Mouse (Mus musculus): ENCODE results near the gene Lrguk. TPM values are rescaled to one million over a fixed set of nuclear protein-coding genes. Genes with fewer than 3 reads are reported as not detected.

The Lrguk gene
- total RNA-seq, 4 experiments from 2014 or later, result 2.4 to 3.3 (median 2.8) TPM

- DNase-seq (ENCODE audit: low spot score in 2 of 2), result no peak
These were observed 116.8 kb downstream of the Lrguk start for GRCm38 (mm10) chr6:34146042-34146441.

DNA sequence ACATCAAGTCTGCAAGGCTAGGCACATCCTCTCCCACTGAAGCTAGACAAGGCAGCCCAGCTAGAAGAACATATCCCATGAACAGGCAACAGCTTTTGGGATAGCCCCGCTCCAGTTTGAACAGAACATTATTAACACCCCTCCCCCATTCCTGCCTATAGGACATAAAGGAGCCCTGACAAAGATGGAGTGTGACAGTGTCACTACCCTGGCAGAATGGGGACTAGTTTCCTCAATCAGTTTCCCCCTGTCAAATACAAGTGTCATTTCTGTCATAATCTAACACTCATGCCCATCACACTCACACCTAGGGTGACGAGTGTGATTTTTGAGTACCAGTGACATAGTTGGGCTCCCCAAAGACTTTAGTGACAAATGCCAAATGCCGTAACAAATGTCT is 118.8 kb downstream of the Lrguk start:
- DNase-seq (ENCODE audit: low spot score in 2 of 2), result no peak

- no peak for DNase-seq (ENCODE audit: low spot score in 2 of 2)
These were observed 119.4 kb downstream of the Lrguk start for GRCm38 (mm10) chr6:34148639-34149038.

- DNase-seq (ENCODE audit: low spot score in 2 of 2), result no peak
These were observed 119.8 kb downstream of the Lrguk start for GRCm38 (mm10) chr6:34149066-34149465.

DNA sequence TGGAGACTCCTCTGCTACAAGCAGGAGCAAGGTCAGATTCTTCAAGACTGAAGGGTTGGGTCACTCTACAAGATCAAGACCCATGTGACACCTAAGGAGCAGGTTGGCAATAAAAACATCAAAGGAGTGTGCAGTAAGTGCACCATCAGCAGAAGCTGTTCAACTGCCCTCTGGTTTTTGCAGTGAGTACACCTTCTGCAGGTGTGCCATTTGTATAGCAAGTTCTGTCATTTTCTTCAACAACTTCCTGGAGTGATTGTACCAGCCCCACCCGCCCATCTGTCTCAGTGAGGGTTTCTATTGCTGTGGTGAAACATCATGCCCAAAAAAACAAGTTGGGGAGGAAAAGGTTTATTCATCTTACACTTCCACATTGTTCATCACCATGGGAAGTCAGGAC is 120.6 kb downstream of the Lrguk start:
- no peak for DNase-seq (ENCODE audit: low spot score in 2 of 2)

DNA sequence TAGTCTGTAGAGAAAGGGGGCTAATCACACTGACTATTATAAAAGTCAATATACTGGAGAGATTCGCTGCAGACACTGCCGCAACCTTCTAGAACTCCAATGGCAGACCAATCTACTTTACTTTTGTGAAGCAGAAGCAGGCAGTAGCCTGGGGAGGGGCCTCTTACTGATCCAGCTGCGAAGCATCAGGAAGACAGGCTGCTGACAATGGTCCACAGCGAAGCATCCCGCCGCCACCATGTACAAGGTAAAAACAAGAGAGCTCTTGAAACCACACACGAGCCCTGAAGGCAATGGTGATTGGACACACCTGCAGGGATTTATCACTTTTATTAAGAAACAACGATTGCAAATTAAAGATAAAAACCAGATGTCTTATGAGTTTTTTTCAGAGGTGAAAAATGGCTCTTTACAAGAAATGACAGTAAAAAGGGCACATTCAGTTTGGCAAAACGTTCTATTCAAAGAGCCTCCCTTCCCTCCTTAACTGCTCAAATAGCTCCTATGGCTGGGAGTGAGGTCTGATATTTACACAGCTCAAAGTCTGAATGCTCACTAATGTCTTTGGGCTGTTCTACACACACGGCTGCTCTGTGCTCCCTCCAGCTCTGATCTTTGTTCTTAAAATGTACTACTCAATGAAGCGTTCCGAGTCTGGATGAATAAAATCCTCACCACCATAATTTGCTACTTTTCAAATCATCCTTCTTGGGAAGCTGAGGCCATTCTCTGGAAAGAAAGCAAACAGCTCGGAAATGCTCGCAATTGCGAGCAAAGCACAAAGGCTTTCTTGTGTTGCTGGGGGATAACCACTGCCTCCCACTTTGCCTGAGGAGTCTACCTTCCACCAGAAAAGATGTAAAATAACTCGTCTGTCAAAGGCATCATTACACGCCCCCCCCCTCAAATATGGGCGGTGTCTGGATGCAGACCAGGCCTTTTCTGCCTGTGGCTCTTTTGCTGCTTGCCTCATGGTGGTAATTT is 124.1 kb downstream of the Lrguk start:
- no peak for DNase-seq (ENCODE audit: low spot score in 2 of 2)

GRCm38 (mm10) chr6:34154202-34154601 is 125.0 kb downstream of the Lrguk start:
- peak in 1 of 2 experiments; percentile 67 for DNase-seq (ENCODE audit: low spot score in 2 of 2)

DNA sequence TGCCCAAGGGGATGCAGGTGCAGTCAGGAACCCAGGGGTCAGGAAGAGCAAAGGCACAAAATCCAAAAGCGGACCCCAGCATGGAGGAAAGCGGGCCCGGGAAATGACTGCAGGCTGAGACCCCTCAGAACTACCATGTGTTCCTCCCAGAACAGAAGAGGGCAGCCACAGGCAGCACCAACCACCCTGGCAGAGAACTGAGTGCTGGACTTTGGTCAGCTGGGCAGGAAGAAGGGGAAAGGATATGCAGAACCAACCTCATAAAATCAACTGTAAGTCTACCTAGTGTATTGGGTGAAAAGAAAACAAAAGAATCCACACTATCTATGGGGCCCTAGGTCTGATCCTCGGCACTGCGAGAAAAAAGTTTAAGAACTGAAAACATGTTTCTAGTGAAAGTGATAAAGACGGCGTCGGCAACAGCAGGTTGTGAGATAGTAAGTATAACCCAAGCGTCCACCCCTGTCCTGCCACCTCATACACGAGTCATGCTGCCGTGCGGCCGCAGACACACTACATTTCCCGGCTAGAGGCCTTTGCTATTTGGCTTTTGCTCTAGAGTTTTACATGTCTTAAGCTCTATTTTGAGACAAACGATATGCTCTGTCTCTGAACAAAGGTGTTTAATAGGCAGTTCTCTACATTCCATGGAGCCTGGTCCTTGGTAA is 126.0 kb downstream of the Lrguk start:
- no peak for DNase-seq (ENCODE audit: low spot score in 2 of 2)

GRCm38 (mm10) chr6:34156057-34156456 is 126.8 kb downstream of the Lrguk start:
- no peak for DNase-seq (ENCODE audit: low spot score in 2 of 2)

- no peak for DNase-seq (ENCODE audit: low spot score in 2 of 2)
These were observed 127.8 kb downstream of the Lrguk start for GRCm38 (mm10) chr6:34156841-34157748.

DNA sequence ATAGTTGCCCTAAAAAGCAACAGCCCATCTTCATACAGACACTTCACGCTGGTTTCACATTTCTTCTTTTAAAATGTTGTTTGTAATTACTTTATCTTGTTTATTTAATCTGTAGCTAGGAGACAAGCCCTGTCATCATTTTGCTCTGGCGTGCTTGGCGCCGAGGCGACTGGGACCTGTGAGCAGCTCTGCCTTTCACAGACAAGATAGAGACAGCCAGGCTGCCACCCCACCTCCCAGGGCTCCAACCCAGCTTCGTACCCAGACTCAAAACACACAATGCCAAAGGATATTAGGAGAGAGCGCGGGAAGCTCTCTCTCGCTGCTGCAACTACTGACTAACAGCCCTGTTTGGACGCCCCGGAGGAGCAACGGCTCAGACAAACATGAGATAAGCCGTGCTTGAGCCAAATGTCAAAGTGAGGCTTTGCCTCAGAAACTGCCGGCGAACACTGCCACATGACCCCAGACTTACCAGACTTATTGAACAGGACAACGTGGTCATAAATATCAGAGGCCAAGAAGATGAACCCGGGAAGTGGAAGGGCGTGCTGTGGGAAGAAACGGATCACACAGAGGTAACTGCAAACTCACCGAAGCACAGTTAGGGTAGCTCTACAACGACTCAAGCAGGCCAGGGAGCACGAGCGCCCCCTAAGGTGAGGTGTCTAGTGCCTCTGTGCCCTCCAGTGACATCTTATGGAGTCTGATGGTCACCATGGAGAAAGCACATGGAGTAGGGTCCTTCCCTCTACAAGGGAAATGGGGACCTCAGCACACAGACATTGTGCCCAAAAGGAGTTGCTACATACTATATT is 131.0 kb downstream of the Lrguk start:
- DNase-seq (ENCODE audit: low spot score in 2 of 2), result no peak

DNA sequence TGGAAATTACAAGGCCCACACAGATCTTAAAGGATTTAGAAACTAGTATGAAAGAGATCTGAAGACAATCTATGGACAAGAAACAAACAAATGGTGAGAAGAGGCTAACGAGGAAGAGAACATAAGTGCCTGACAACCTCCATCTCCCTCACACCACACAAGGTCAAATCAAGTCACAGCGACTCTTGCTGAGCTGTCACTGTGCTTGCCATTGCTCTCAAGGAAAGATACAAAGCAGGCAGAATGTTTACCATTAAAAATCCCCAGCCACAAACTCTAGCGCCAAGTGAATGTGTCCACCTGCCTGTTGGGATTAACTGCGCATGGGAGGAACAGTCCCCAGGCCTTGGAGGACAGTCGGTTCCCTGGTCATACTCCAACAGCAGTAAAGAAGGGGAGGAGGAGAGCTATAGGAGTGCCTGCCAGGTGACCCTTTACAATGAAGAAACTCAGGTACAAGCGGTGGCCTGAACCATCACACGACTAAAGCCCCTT is 131.6 kb downstream of the Lrguk start:
- DNase-seq (ENCODE audit: low spot score in 2 of 2), result no peak

- no peak for DNase-seq (ENCODE audit: low spot score in 2 of 2)
These were observed 132.3 kb downstream of the Lrguk start for GRCm38 (mm10) chr6:34161511-34161910.

GRCm38 (mm10) chr6:34162607-34163006 is 133.4 kb downstream of the Lrguk start:
- DNase-seq (ENCODE audit: low spot score in 2 of 2), result no peak

DNA sequence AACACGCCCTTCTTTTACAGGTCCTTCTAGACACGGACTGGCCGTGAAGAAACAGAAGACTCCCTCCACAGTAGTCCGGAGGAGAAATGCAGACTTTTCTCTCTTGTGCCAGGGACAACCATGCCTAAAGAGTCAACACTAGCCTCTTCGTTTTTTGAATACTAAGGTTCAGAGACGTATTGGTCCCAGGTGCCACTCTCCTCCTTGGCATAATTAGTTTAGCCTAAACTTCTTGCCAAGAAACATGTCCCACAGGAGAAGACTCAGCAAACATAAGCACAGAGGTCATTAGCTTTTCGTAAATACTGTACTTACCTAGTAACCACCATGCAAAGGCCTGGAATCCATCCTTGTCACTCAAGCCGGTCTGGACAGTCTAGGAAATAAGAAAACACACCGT is 133.8 kb downstream of the Lrguk start:
- DNase-seq (ENCODE audit: low spot score in 2 of 2), result no peak

GRCm38 (mm10) chr6:34168834-34169233 is 139.6 kb downstream of the Lrguk start:
- DNase-seq (ENCODE audit: low spot score in 2 of 2), result no peak

- DNase-seq (ENCODE audit: low spot score in 2 of 2), result no peak
These were observed 141.7 kb downstream of the Lrguk start for GRCm38 (mm10) chr6:34170844-34171494.

GRCm38 (mm10) chr6:34171748-34172457 is 142.7 kb downstream of the Lrguk start:
- no peak for DNase-seq (ENCODE audit: low spot score in 2 of 2)

- no peak for DNase-seq (ENCODE audit: low spot score in 2 of 2)
These were observed 144.0 kb downstream of the Lrguk start for GRCm38 (mm10) chr6:34173251-34173650.
